Mouse (Mus musculus): Measurements from ENCODE around the gene Spon2.

Spon2 gene

DNA sequence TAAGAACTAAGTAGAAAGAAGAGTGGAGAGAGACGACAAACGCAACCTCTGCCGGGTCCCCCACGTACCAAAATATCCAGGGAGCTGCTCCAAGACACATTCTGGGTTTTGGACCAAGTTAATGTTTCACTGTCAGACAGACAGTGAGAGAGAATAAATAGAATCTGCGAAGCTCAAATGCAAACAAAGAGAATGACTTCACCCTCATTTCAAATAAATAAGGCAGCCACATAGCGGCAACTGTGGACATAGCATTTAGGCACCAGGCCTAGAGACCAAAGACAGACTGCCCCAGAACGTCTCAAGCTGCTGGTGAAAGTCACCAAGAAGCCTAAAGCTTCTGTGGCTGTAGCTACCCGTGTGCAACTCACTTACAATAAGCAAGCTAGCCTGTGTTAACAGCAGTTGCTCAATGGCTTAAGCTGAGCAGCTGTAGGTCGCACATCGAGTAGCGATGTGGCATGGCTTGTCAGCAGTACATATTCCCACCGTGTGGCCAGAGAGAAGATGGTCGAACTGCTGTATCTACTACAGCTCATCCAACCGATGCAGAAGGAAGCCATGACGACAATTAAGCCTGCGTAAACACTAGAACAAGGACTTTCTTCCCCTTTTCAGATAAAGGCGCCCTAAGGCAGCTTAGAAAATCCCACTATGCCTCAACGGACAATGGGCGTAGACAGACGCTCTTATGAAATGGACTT, 643 bp upstream of the Spon2 start:
- ATAC-seq (ENCODE audit: insufficient number of reproducible peaks, low FRiP score, low TSS enrichment) = no peak

DNA sequence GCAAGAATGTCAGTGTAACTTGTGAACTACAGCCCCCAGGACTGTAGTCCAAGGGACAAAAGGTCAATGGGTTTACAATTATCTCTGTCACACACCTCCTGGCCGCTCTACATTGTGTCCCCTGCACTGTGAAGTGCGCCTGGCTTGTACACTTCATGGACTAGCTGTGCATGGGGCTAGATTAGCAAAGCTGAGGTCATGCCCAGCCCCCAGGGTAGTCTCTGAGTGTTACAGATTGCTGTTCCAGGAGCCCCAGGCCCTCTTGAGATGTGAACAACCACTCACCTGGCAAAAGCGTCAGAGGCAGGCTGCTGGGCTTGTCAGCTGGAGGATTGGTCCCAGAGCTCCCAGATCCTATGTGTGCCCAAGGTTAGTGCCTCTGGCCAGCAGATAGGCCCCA, 592 bp downstream of the Spon2 start:
- ATAC-seq (ENCODE audit: insufficient number of reproducible peaks, low FRiP score, low TSS enrichment) = no peak

DNA sequence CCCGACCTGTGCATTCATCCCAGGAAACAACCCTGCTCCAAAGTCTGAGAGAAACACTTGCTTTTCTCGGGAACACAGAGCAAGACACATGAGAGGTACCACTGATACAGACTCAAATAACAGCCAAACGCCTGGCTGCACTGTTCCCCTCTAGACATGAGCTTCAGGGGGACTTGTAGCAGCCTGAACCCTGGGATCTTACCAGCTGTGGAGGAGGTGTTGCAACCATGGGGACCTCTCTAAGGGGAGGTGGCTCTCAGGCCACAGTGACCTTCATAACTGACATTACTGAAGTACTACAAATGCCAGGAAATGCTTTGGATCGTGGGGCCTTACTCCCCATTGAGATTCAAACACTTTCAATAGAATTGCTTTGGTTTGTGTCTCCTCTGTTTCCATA, 3.5 kb downstream of the Spon2 start:
- ATAC-seq (ENCODE audit: insufficient number of reproducible peaks, low FRiP score, low TSS enrichment) = no peak

DNA sequence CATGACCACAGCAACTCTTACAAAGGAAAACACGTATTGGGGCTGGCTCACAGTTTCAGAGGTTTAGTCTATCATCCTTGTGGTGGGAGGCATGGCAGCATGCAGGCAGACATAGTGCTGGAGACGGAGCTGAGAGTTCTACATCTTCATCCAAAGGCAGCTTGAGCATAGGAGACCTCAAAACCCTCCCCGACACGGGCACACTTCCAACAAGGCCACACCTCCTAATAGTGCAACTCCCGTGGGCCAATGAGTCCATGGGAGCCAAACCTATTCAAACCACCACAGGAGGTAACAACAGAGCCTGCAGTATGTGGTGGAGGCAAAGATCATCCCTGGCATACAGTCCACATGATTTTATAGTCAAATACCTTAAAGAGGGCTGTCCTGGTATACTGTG, 7.0 kb downstream of the Spon2 start:
- ATAC-seq (ENCODE audit: insufficient number of reproducible peaks, low FRiP score, low TSS enrichment) = no peak

DNA sequence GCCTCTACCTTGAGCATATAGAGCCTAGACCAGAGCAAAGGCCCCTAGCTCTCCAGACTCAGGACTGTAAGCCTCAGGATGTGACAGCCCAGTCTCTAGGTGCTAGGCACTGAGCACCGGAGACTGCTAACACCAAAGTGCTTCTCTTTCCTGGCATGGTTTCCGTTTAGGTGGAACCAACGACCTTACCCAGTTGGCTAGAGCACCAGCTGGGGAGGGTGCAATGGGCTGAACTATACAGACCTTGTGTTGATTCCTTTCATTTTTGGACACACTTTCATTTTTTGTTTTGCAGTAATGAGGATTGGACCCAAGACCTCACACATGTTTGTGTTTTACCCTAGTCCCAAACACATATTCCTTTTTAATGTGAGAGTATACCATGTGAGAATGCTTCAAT, 7.7 kb downstream of the Spon2 start:
- no peak for ATAC-seq (ENCODE audit: insufficient number of reproducible peaks, low FRiP score, low TSS enrichment)

DNA sequence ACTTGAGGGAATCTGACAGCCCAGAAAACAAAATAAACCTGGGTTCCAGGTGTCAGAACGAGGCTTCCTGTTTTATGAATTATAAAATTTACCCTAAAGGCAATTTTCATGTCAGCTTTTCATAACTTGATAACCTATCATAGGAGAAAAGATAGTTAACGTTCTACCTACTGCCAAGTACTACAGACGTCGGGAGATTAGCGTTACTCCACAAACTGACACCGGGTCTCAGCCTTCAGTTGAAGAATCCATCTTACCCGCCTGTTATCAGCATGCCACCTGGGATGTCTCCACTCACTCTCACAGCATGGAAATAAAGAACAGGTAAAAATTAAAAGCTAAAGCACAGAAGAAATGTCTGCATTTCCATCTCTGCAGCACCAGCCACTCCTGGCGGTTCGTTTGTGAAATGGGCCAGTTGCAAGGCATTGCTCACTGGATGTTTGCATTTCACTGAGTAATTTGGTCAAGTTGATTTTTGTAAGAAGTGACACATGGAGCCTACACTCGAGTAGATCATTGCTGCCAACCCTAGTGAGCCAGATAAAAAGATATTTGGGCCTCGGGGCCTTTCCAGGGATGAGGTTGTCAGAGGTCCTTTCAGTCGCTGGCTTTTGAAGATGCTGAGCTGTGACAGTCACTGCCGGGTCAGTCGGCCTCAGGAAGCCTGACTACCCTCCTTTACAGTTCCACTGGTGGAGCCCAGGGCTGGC, 9.6 kb downstream of the Spon2 start:
- no peak for ATAC-seq (ENCODE audit: insufficient number of reproducible peaks, low FRiP score, low TSS enrichment)

DNA sequence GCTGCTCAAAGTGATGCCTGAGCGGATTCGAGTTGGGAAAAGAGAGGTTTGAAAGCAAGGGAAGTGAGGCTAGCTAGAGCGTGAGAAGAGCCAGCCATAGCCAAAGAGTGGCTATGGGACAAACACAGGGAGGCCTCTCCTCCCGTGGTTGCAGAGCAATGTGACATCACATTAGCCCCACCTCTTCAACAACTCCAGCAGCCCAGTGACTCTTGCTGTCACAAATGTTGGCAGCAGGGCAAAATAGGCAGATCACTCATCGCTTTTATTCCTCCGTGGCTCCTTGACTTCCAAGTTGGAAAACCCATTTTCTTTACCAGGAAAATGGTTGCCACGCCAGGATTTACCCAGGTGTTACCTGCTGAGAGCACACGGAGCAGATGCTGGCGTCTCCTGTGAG, 11.1 kb downstream of the Spon2 start:
- ATAC-seq (ENCODE audit: insufficient number of reproducible peaks, low FRiP score, low TSS enrichment) = no peak

DNA sequence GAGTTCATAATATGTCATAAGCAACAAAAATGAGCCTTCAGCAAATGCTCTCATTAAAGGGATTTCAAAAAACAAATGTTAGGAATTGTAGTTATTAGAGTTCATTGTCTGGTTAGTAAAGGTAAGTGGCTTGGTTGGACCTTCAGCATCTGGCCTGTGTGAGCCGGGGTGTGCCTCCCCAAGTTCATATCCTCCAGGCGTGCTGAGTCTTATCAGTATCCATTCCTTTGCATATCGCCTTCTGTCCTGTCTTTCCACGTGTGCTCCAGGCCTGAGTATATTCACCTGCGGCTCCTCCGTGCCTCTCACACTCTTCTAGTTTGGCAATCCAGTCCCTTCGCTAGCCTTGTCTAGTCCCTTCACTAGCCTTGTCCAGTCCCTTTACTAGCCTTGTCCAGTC, 11.9 kb downstream of the Spon2 start:
- ATAC-seq (ENCODE audit: insufficient number of reproducible peaks, low FRiP score, low TSS enrichment) = no peak

DNA sequence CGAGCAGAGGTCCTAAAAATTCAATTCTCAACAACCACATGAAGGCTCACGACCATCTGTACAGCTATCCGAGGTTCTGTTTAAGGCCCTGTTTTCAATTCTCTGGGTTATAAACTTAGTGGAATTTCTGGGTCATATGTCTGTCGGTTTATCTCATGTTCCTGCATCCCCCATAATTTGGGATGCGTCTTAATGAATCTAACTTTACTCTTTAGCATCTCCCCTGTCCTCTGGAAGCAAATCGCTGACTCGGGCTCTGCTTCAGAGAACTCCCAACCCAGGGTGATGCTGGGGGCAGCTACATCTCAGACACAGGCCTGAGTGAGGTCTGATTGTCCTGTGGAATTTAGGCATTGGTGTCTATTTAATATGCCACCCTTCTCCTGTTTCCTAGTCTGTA, 14.0 kb downstream of the Spon2 start:
- no peak for ATAC-seq (ENCODE audit: insufficient number of reproducible peaks, low FRiP score, low TSS enrichment)

DNA sequence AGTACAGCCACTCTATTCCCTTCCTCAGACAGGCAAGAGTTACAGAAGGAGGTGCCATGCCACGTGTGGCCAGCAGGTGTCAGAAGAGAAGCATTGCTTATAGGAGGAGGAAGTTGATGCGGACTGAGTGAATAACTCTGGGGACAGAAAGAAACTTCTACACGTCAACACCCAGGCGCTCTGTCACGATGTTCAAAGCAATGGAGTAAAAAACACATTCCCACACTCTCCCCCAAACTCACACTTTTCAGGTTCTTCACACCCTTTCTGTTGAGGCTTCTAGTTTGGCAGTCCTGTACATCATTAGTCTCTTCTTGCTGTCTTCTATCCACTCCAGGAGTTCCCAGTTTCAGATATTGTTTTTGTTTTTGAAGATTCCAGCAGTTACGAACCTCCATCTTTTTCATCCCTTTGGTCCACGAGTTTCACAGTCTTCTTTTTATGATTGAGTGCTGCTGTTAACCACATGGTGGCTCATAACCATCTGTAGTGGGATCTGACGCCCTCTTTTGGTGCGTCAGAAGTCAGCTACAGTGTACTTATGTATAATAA, 14.5 kb downstream of the Spon2 start:
- peak; percentile 78 for ATAC-seq (ENCODE audit: insufficient number of reproducible peaks, low FRiP score, low TSS enrichment)

DNA sequence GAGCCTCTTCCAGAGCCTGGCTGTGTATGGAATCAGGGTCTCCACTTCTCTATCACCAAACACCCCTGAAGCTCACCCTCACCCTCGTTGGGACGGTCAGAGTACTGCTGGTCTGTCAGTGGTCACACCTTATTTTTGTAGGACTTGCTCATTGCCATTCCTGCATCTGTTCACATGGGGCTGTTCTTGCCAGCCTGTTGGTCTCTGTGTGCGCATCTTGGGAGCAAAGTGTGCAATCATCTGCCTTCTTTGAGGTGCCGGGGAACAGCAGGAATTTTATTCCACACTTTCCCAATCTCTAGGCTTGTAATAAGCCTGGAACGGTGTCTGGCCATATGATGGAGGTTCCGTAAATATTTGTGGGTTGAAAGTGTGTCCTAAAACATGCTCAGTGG, 15.1 kb downstream of the Spon2 start:
- no peak for ATAC-seq (ENCODE audit: insufficient number of reproducible peaks, low FRiP score, low TSS enrichment)

DNA sequence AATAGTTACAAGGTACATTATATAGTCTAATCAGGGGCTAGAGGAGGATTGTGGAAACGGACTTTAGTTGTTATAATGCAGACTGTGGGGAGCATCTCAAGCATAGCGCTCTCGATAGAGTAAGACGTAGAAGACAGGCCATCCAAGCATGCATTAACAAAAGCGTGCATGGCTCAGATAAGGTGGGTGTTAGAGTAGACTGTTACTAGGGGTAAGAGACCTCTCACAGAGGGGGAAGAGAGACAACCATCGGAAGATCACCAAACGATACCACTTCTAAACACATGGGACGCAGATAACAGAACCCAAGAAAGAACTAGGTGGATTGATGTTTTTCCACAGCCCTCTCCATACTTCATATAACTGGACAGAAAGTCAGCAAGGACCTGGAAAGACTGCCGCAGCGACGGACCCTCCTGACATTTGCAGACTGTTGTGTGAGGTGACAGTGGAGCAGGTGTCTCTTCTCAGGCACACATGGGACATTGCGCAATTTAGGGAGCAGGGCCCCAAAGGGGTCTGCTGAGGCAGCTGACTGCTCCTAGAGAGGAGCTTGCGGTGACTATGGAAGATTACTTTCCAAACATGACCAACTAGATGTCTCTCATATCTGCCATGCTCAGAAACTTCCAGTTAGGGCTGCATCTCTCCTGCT, 15.6 kb downstream of the Spon2 start:
- ATAC-seq (ENCODE audit: insufficient number of reproducible peaks, low FRiP score, low TSS enrichment) = no peak

DNA sequence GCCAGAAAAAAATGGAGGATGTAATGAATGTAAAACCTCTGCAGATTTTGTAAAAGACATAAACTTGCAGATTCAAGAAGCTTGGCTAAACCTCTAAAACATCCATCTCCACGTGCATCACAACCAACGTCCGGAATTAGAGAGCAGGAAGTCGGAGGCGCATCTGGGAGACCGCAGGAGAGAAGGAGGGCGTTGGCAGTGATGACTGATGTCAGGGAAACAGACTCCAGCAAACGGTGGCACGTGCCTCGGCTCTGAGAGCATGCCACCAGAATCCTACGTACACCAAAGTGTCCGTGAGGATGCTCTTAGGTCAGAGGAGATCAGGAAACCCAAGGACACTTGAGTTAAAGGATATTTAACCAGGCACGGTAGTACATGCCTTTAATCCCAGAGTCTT, 16.6 kb downstream of the Spon2 start:
- ATAC-seq (ENCODE audit: insufficient number of reproducible peaks, low FRiP score, low TSS enrichment) = no peak

DNA sequence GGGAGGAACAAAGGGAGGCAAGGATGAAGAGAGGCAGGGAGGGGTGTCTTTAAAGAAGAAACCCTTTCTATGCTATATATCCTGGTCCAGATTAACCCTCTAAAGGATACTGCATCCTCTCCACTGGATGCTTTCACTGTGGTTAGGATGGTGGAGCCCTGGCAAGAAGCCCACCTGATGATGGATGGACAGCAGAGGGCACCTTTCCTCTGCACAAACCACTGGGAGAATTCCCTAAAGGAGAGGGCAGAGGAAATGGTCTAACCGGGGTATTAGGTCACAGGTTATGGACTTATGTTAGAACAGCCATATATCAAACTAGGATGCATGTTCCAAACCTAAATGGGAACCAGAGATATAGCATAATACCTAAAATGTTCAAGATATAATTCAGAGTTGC, 18.2 kb downstream of the Spon2 start:
- no peak for ATAC-seq (ENCODE audit: insufficient number of reproducible peaks, low FRiP score, low TSS enrichment)

DNA sequence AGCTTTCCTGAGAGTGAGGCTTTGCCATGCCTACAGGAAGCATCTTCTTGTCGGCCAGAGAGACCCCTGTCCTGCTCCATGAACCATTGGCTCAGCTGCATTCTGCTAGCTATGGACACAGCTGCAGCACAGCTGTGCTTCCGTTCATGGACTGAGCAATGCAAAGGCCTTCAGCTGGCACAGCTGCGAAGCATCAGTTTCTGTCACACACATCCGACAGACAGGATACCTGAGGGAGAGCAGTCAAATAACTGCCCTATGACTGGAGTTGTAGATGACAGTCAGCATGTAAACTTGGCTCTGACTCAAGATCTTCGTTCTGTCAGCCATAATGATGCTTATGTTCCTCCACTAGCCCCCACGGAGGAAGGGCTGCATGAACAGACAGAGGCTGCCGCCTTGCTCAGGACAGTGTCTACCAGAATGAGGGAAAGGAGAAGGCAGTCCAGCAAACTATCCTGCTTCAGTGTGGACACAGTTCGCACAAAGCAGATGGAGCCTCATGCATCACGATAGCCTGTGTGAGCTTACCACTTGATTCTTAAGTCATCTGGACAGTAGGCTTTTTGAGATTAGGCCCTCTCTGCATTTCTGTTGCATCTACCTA, 22.9 kb downstream of the Spon2 start:
- ATAC-seq (ENCODE audit: insufficient number of reproducible peaks, low FRiP score, low TSS enrichment) = no peak

DNA sequence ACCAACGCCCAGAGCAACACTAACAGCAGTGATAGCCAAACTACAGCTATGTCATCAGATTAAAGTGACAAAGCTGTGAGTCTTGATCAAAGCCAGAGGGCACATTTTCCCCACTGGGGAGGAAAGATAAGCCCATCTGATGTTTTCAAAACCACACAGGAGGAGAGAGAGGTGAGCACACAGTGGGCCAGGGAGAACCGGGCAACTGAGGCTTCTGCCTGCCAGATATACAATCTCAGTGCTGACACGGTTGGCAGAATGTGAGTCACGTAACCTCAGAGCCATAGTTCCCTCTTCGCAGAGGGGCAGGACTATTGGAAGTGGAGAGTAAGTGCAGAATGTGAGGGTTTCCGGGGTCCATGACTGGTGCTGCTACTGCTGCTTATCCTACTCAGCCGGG, 24.7 kb downstream of the Spon2 start:
- no peak for ATAC-seq (ENCODE audit: insufficient number of reproducible peaks, low FRiP score, low TSS enrichment)

Measured in cerebellum, adult (tissue).